Mouse (Mus musculus) CD8-positive naive resting alpha-beta T cell, adult 2 months (primary cell): ENCODE results near the gene Pola1.

Experiments
- DNase-seq, 2 experiments: peaks; one replicate each; pipeline ENCODE4 v3.0.0; 2022; ENCODE audit warnings: low read depth in 2 of 2, low spot score in 2 of 2

Pola1 gene

GRCm38 (mm10) chrX:93289851-93290380, 342.0 kb downstream of the Pola1 start:
- DNase-seq: no peak

GRCm38 (mm10) chrX:93289076-93289475, 342.9 kb downstream of the Pola1 start:
- DNase-seq: no peak

DNA sequence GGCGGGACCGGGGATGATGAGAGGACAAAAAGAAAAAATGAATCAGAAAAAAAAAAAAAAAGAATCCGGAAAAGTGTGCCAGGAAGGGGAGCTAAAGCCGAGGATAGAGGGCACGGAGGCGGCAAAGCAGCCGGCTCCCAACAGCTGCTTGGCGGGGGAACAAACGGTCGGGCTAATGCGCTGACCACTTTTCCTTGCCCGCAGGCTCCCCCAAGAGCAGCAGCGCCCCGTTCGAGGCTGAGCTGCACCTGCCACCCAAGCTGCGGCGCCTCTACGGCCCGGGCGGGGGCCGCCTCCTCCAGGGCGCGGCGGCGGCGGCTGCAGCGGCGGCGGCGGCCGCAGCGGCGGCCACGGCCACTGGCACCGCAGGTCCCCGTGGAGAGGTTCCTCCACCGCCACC, 343.6 kb downstream of the Pola1 start:
- DNase-seq: no peak

GRCm38 (mm10) chrX:93286291-93286893, 345.6 kb downstream of the Pola1 start, which contains the start of gene Arx:
Gene Arx (plus strand): TSS chrX:93286445.
- DNase-seq: no peak

- no peak for DNase-seq
Observed at GRCm38 (mm10) chrX:93285091-93285490, 346.9 kb downstream of the Pola1 start.

- no peak for DNase-seq
Observed at GRCm38 (mm10) chrX:93281756-93282155, 350.2 kb downstream of the Pola1 start.

DNA sequence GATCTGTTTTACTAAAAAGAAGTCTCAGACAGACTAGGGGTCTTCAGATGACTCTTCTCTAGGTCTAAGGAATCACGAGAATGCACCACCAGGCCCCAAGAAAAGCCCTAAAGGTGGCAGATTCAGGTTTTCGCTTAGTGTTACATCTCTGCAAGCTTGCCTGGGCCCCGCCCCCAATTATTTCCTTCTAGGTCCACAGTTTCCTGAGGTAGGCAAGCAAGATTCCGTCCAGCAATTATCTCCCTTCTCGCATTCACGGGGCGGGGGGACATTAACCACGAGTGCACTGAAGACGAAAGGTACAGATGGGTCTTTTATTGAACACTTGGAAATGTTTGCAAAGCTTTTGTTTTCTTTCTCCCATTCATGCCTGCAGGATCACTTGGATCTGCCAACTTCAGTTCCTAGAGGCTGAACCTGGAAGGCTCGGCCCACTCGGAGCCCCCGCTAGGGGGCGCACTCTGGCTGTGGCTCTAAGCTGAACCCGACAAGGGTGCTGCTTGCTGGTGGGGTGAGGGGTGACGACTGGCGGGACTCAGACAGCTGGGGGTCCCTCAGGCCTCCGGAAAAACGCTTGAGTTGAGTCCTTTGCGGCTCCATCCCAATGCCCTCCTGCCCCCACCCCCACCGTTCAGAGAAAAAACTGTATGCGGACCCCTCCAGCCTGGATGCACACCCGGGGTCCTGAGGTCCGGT, 350.8 kb downstream of the Pola1 start:
- DNase-seq: no peak

- no peak for DNase-seq
Observed at GRCm38 (mm10) chrX:93279940-93280339, 352.0 kb downstream of the Pola1 start.

GRCm38 (mm10) chrX:93275689-93276088, 356.3 kb downstream of the Pola1 start:
- DNase-seq: no peak
